Mouse (Mus musculus) gastrocnemius, postnatal 10 days (tissue): ENCODE measurements around the gene Brinp3. TPM values are rescaled to one million over a fixed set of nuclear protein-coding genes. Genes with fewer than 3 reads are reported as not detected.

Source experiments
- DNase-seq: peaks from one replicate; pipeline ENCODE4 v3.0.0; 2021; ENCODE audit warnings: mixed read lengths
- total RNA-seq, 2 experiments: library from RNA; stranded (reverse); gene quantifications; 2 replicates each; pipeline ENCODE4 v1.2.3; 2021

The Brinp3 gene
- total RNA-seq, 2 experiments from 2014 or later, result 0.19 to 0.34 TPM

- peak; percentile 3 for DNase-seq
These were observed 298.3 kb downstream of the Brinp3 start for GRCm38 (mm10) chr1:146792826-146793225.

GRCm38 (mm10) chr1:146799986-146800553 is 305.5 kb downstream of the Brinp3 start:
- DNase-seq, result no peak

DNA sequence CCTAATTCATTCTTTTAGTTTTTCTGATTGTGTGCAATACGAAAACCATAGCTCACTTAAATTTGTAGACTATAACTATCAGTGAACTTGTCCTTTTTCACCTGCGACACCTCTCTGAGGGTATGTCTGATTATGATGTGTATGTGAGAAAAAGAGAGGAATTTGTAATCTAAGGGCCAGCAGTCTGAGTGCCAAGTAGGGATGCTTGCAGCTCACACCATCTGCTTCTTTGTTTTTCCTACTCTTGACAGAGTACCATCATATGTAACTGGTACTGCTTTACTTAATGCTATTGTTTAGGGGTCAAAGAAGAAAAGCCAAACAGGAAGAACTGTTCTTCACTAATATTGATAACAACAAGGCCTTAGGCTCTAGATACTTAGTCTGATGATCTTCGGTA is 307.3 kb downstream of the Brinp3 start:
- no peak for DNase-seq

DNA sequence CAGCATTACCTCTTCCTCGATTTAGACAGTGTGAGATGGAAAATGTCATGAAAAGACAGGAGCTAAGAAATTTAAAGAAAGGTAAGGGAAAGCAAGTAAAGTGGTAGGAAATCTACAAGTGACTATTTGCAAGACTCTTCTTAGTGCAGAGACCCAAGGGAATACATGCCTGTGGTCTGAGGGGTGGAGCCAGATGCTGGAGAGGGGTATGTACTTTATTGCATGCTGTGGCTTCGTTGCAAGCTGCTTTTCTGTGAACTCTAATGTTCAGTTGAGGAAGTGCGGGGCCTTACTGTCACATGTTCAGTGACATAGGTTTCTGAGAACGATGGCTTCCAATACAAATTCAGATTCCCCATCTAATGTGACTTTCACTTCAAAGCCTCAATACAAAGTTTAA is 313.2 kb downstream of the Brinp3 start:
- no peak for DNase-seq

DNA sequence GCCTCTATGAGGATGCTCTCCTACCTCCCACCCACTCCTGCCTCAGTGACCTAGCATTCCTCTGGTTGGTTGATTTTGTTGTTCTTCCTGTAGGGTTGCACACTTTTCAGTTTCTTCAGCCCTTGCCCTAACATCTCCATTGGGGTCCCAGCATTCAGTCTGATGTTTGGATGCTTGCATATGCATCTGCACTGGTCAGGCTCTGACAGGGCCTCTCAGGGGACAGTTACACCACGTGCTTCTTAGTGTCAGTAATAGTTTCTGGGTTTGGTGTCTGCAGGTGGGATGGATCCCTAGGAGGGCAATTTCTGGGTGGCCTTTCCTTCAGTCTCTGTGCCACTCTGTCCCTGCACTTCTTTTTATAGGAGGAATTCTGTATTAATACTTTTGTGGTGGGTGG is 339.3 kb downstream of the Brinp3 start:
- no peak for DNase-seq

- DNase-seq, result no peak
These were observed 349.5 kb downstream of the Brinp3 start for GRCm38 (mm10) chr1:146844087-146844486.

DNA sequence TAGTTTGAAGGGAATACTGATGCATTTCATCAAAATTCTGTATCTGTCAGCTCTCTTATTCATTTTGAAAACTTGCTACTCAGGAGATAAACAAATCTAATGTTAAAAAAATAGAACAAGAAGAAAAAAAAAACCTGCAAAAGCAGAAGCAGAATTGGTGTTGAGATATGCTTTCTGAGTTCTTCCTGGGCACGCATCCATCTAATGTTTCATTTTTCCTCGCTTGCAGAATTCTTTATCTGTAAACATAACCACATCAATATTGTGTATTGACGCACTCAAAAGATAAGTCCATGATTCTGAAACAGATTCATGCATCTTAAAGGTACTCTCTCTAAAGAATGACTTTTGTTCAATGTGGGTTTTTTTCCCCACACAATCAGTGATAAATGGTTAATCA is 354.3 kb downstream of the Brinp3 start:
- no peak for DNase-seq

GRCm38 (mm10) chr1:146850147-146850546 is 355.6 kb downstream of the Brinp3 start:
- no peak for DNase-seq

DNA sequence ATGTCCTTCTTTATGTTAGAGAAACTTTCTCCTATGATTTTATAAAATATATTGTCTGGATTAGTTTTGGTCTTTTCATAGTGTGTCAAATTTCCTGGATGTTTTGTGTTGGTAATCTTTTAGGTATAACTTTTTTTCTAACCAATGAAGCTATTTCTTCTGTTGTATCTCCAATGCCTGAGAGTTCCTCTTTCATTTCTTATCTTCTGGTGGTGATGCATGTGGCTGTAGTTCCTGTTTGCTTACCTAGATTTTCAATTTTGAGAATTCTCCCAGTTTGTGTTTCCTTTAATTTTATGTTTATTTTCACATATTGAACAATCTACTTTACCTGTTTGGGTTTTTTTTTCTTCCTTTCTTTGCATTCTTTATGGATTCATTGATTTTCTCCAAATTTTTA is 404.1 kb downstream of the Brinp3 start:
- no peak for DNase-seq

GRCm38 (mm10) chr1:146901691-146902090 is 407.1 kb downstream of the Brinp3 start:
- no peak for DNase-seq

- no peak for DNase-seq
These were observed 445.2 kb downstream of the Brinp3 start for GRCm38 (mm10) chr1:146939463-146940389.
